Mouse (Mus musculus) left cerebral cortex, postnatal 36 days (tissue): ENCODE data around the gene Kif6. TPM values are rescaled to one million over a fixed set of nuclear protein-coding genes. Genes with fewer than 3 reads are reported as not detected.

Experiments used
- DNase-seq, 2 experiments: peaks; one replicate each; pipeline ENCODE4 v3.0.0; 2021 to 2022; ENCODE audit warnings: low spot score in 2 of 2, mixed read lengths in 1 of 2
- intact Hi-C: fragments of 180-260 bp; cut with DNase I; formaldehyde crosslinking; loops from one replicate; pipeline ENCODE4 v1.15.1; 2025
- total RNA-seq, 2 experiments: library from RNA; stranded (reverse); gene quantifications; 2 replicates each; pipeline ENCODE4 v1.2.3; 2021

Gene Kif6
- total RNA-seq, 2 experiments from 2014 or later, result 1.6 to 2.1 TPM

GRCm38 (mm10) chr17:49951491-49951855, 336.5 kb downstream of the Kif6 start:
- intact Hi-C loops, result loop anchor here (2.0 to 5.0 kb wide), 2 partner anchors 241 to 285 kb away; partner anchors contain the start of gene Rftn1
- peak; percentile 58 to 71 for DNase-seq

DNA sequence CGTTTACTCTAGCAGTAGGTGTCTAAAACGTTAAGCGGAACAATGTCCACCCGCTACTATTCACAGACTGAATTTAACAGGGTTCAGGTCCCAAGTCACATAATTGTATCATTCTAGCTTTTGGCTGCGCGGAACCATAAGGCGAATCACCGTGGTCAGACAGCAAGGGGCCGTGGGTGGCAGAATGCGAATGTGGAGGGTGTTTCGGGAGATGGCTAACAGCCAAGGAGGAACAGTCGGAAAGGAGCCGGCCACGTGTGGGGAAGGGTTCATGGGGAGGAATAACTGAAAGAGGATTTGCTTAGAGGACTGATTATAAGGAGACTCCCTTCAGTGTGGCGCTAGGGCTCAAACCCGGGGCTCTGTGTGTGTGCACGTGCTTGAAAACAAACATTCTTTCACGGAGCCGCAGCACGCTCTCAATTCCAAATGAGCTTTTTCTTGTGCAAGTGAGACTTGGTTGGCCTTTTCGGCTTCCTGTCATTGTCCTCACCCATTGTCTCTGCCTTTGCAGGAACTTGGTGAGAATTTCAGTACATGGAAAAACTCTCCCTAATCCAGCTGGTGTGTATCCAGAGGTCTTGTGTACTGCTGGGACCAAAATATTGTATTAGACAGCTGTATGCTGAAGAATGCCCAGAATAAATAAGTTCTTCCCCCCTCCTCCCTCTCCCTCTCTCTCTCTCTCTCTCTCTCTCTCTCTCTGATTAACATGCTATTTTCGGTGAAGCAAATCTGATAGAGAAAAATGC, 337.1 kb downstream of the Kif6 start:
- intact Hi-C loops, result loop anchor here (2.0 to 5.0 kb wide), 2 partner anchors 240 to 285 kb away; partner anchors contain the start of gene Rftn1
- DNase-seq, result no peak

DNA sequence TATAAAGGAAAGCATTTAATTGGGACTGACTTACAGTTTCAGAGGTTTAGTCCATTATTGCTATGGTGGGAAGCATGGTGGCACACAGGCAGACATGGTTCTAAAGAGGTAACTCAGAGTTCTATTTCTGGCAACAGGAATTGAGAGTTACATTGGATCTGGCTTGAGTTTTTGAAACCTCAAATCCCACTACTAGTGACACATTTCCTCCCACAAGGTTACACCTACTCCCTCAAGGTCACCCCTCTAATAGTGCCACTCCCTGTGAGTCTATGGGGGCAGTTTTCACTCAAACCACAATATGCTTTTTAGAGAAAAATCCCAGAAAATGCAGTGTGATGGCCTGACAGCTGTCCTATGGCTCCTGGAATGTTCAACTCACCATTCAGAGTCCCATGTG, 344.1 kb downstream of the Kif6 start:
- DNase-seq, result no peak
- intact Hi-C loops, result no loop called here

Other genes with a start within 250 kb of the Kif6 start
- 10 to 100 TPM; 15.1 to 15.9 TPM for gene Mocs1, start 186.8 kb upstream of the Kif6 start, total RNA-seq
- 10 to 100 TPM; 47.0 to 57.3 TPM for gene Daam2, start 50.8 kb upstream of the Kif6 start, total RNA-seq